Mouse (Mus musculus): Measurements from ENCODE around the gene Tpd52l1. TPM values are rescaled to one million over a fixed set of nuclear protein-coding genes. Genes with fewer than 3 reads are reported as not detected.
"Not testable (repeated sequence)": the region's sequence is repeated elsewhere in the genome, so short reads cannot be mapped to it uniquely, and the experiment has no call there.

The Tpd52l1 gene
- polyA plus RNA-seq, 1 experiment = 1.3 TPM

- no peaks in the 10 kb centered on the region for H3K36me3 ChIP-seq (ENCODE audit: control insufficient read depth, insufficient read depth, low read length)
- TF ChIP-seq POLR2A (IDR thresholded peaks at IDR 0.05; ENCODE audit: low read depth, low read length) = no peak
- TF ChIP-seq CTCF (IDR thresholded peaks at IDR 0.05; ENCODE audit: extremely low read depth, insufficient read length, insufficient replicate concordance, low read depth, low read length) = no peak
- H3K27ac ChIP-seq (ENCODE audit: insufficient read depth, low read depth, low read length) = no peak overlapping the region
- 58% methylated on average over 4 of the region's 4 CpGs for WGBS
- H3K27me3 ChIP-seq (ENCODE audit: control insufficient read depth, insufficient read depth, low read length) = no peaks in the 10 kb centered on the region
- no peaks in the 10 kb centered on the region for H3K4me1 ChIP-seq (ENCODE audit: control insufficient read depth, insufficient read depth, insufficient read length, low read length)
- H3K4me3 ChIP-seq (ENCODE audit: low read depth, low read length) = no peak overlapping the region
These were observed 54.9 kb downstream of the Tpd52l1 start for GRCm38 (mm10) chr10:31390777-31391395.

GRCm38 (mm10) chr10:31388566-31388965 is 57.2 kb downstream of the Tpd52l1 start:
- not testable (repeated sequence) for H3K4me1 ChIP-seq (ENCODE audit: control insufficient read depth, insufficient read depth, insufficient read length, low read length); H3K36me3 ChIP-seq (ENCODE audit: control insufficient read depth, insufficient read depth, low read length); H3K4me3 ChIP-seq (ENCODE audit: low read depth, low read length); H3K27ac ChIP-seq (ENCODE audit: insufficient read depth, low read depth, low read length); H3K27me3 ChIP-seq (ENCODE audit: control insufficient read depth, insufficient read depth, low read length)
- 82% methylated on average over 1 of the region's 1 CpGs for WGBS

- WGBS = 15% methylated on average over 4 of the region's 5 CpGs
- H3K4me1 ChIP-seq (ENCODE audit: control insufficient read depth, insufficient read depth, insufficient read length, low read length) = not testable (repeated sequence)
These were observed 75.6 kb downstream of the Tpd52l1 start for GRCm38 (mm10) chr10:31370200-31370599.

GRCm38 (mm10) chr10:31359749-31360148 is 86.0 kb downstream of the Tpd52l1 start:
- no peak for TF ChIP-seq CTCF (IDR thresholded peaks at IDR 0.05; ENCODE audit: extremely low read depth, insufficient read length, insufficient replicate concordance, low read depth, low read length)
- no peak for TF ChIP-seq POLR2A (IDR thresholded peaks at IDR 0.05; ENCODE audit: low read depth, low read length)
- Histone ChIP-seq H3K27ac (ENCODE audit: insufficient read depth, low read depth, low read length) (no peak overlapping the region), H3K36me3 (ENCODE audit: control insufficient read depth, insufficient read depth, low read length) (no peaks in the 10 kb centered on the region), H3K27me3 (ENCODE audit: control insufficient read depth, insufficient read depth, low read length) (no peaks in the 10 kb centered on the region), H3K4me3 (ENCODE audit: low read depth, low read length) (no peak overlapping the region), H3K4me1 (ENCODE audit: control insufficient read depth, insufficient read depth, insufficient read length, low read length) (no peaks in the 10 kb centered on the region)
- WGBS = 79% methylated on average over 4 of the region's 4 CpGs

More at GRCm38 (mm10) chr10:31370200-31370599, 75.6 kb downstream of the Tpd52l1 start:
- H3K36me3 ChIP-seq (ENCODE audit: control insufficient read depth, insufficient read depth, low read length); H3K4me3 ChIP-seq (ENCODE audit: low read depth, low read length); H3K27ac ChIP-seq (ENCODE audit: insufficient read depth, low read depth, low read length); H3K27me3 ChIP-seq (ENCODE audit: control insufficient read depth, insufficient read depth, low read length): not testable (repeated sequence)

- no peak for TF ChIP-seq CTCF (IDR thresholded peaks at IDR 0.05; ENCODE audit: extremely low read depth, insufficient read length, insufficient replicate concordance, low read depth, low read length)
- no peak for TF ChIP-seq POLR2A (IDR thresholded peaks at IDR 0.05; ENCODE audit: low read depth, low read length)
- no peaks in the 10 kb centered on the region for H3K36me3 ChIP-seq (ENCODE audit: control insufficient read depth, insufficient read depth, low read length)
- 77% methylated on average over 7 of the region's 7 CpGs for WGBS
- H3K27ac ChIP-seq (ENCODE audit: insufficient read depth, low read depth, low read length) = no peak overlapping the region
- H3K4me1 ChIP-seq (ENCODE audit: control insufficient read depth, insufficient read depth, insufficient read length, low read length) = no peaks in the 10 kb centered on the region
- H3K27me3 ChIP-seq (ENCODE audit: control insufficient read depth, insufficient read depth, low read length) = no peaks in the 10 kb centered on the region
- H3K4me3 ChIP-seq (ENCODE audit: low read depth, low read length) = no peak overlapping the region
These were observed 90.8 kb downstream of the Tpd52l1 start for GRCm38 (mm10) chr10:31354886-31355461.

GRCm38 (mm10) chr10:31354141-31354540 is 91.6 kb downstream of the Tpd52l1 start:
- H3K4me1 ChIP-seq (ENCODE audit: control insufficient read depth, insufficient read depth, insufficient read length, low read length) = no peaks in the 10 kb centered on the region

GRCm38 (mm10) chr10:31352845-31353427 is 92.8 kb downstream of the Tpd52l1 start:
- Histone ChIP-seq H3K4me3 (ENCODE audit: low read depth, low read length) (no peak overlapping the region), H3K36me3 (ENCODE audit: control insufficient read depth, insufficient read depth, low read length) (no peaks in the 10 kb centered on the region), H3K27ac (ENCODE audit: insufficient read depth, low read depth, low read length) (no peak overlapping the region), H3K27me3 (ENCODE audit: control insufficient read depth, insufficient read depth, low read length) (no peaks in the 10 kb centered on the region), H3K4me1 (ENCODE audit: control insufficient read depth, insufficient read depth, insufficient read length, low read length) (no peaks in the 10 kb centered on the region)
- TF ChIP-seq POLR2A (IDR thresholded peaks at IDR 0.05; ENCODE audit: low read depth, low read length) (no peak), CTCF (IDR thresholded peaks at IDR 0.05; ENCODE audit: extremely low read depth, insufficient read length, insufficient replicate concordance, low read depth, low read length) (no peak)
- 96% methylated on average over 1 of the region's 1 CpGs for WGBS

More at GRCm38 (mm10) chr10:31354141-31354540, 91.6 kb downstream of the Tpd52l1 start:
- WGBS = 59% methylated on average over 2 of the region's 2 CpGs
- Histone ChIP-seq H3K4me3 (ENCODE audit: low read depth, low read length) (no peak overlapping the region), H3K36me3 (ENCODE audit: control insufficient read depth, insufficient read depth, low read length) (no peaks in the 10 kb centered on the region), H3K27me3 (ENCODE audit: control insufficient read depth, insufficient read depth, low read length) (no peaks in the 10 kb centered on the region), H3K27ac (ENCODE audit: insufficient read depth, low read depth, low read length) (no peak overlapping the region)
- TF ChIP-seq CTCF (IDR thresholded peaks at IDR 0.05; ENCODE audit: extremely low read depth, insufficient read length, insufficient replicate concordance, low read depth, low read length) (no peak), POLR2A (IDR thresholded peaks at IDR 0.05; ENCODE audit: low read depth, low read length) (no peak)
